Mouse (Mus musculus) kidney, postnatal 10 days (tissue): Measurements from ENCODE around the gene Tnik.

Source experiments
- DNase-seq: peaks from one replicate; pipeline ENCODE4 v3.0.0; 2021; ENCODE audit warnings: mixed read lengths

Gene Tnik

DNA sequence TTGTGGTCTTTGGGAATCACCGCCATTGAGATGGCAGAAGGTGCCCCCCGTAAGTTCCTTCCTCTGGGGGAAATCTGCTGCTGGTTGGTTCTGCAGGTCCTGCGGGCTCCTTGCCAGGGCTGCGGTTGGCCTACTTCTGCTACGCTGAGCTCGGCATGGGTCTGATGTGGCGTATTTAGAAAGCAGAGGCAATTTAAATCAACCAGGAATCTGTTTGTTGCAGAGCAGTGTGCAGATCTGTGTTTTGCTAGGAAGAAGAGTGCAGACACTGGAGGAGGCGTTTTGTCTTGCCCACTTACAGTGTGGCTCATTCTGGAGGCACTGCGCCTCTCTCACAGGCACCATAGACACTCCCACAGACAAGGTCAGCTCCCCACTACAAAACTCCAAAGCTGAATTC, 291.9 kb downstream of the Tnik start:
- no peak for DNase-seq

DNA sequence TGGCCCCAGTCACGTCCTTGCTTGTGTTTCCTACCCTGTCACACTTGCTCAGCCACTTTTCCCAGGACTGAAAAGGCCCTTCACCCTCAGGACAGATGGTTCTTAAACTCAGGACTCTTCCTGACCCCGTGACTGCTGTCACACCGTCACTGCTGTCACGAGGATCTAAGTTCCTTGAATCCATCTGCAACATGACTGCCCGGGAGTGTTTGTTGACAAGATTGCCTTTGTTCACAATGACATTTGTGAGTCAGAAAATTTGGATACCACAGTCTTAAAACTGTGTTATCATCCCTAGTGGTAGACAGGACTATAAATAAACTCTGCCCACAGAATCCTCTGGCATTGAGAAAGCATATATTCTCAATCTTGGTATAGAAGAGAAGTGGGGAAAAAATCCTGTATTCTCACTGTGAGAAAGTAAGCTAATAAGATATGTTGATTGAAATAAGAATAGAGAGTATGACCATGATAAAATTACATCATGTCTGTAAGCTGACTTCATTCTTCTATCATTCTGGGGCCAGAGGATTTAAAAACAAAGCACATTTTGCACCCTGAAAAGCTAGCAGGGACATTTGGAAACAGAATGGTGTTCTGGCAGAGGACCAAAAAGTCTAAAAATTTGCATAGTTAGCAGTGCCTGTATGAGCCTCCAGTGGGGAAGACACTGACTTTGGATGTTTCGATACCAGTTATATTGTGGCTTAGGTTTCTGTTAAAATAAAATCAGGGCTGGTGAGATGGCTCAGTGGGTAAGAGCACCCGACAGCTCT, 293.0 kb downstream of the Tnik start:
- no peak for DNase-seq

DNA sequence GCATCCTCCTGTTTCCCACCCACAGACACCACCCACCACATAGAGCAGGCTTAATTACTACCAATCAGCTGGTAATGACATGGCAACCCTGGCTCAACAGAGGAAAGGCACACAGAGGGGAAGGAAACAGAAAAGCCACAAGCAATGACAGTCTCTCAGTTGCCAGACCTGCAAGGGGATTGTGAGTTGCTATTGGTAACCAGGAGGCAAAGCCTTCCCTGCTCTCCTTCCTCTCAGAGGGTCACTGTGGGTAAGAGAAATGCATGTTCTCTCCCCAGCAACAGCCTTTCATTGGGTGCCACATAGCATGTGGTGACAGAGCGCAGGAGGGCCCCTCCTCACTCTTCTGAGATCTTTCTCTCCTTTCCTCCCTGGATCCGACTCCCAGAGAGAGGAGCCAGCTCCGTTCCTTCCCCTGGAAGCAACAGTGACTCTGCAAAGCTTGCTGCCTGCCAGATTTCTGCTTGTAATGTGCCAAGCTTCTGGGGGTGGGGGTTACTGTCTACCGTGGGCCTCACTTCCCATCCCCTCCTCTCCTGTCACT, 295.4 kb downstream of the Tnik start:
- DNase-seq: no peak

DNA sequence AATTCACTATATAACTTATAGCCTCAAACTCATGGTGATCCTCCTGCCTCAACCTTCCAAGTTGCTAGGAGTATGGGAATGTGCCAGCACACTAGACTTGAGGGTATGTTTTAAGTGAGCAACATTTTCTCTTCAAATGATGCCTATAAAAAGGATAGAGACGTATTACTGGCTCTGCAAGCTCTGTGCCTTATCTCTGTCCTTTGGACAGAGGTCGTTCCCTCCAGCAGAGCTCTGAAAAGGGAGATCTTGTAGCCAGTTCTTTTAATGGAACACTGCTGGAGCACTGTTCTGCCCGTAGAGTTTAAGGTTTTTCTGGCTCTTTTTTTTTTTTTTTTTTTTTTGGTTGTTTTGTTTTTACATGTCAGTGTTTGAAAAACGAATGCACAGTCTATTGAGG, 298.4 kb downstream of the Tnik start:
- no peak for DNase-seq

DNA sequence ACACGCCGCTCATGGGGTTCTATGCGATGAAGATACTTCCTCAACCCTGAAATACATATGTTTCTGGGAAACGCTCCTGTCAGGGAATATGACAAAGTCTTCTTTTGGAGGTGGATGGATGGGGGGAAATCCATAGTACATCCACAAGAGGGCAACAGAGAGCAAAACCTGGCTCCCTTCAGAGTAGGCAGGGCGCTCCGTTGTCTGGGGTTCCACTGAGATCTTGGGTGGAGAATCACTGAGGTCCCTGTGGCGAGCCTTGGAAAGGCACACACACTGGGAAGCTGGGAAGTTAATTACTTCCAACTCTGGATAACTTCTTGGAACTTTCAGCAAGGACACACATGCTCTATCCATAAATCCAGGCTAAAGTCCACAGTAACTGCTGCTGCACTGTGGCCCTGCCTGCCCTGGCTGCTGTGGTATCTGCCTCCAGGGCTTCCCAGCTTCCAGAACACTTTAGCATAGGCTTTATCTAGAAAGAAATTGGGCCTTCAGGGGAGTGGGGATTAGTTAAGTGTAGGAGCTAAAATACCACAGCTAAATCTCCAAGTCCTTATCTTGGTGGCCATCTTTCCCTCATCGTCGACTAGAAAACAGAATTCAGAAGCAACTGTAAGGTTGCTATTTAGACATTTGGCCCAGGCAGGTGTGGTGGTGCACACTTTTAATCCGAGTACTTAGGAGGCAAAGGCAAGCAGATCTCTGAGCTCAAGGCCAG, 299.8 kb downstream of the Tnik start:
- peak; percentile 46 for DNase-seq

DNA sequence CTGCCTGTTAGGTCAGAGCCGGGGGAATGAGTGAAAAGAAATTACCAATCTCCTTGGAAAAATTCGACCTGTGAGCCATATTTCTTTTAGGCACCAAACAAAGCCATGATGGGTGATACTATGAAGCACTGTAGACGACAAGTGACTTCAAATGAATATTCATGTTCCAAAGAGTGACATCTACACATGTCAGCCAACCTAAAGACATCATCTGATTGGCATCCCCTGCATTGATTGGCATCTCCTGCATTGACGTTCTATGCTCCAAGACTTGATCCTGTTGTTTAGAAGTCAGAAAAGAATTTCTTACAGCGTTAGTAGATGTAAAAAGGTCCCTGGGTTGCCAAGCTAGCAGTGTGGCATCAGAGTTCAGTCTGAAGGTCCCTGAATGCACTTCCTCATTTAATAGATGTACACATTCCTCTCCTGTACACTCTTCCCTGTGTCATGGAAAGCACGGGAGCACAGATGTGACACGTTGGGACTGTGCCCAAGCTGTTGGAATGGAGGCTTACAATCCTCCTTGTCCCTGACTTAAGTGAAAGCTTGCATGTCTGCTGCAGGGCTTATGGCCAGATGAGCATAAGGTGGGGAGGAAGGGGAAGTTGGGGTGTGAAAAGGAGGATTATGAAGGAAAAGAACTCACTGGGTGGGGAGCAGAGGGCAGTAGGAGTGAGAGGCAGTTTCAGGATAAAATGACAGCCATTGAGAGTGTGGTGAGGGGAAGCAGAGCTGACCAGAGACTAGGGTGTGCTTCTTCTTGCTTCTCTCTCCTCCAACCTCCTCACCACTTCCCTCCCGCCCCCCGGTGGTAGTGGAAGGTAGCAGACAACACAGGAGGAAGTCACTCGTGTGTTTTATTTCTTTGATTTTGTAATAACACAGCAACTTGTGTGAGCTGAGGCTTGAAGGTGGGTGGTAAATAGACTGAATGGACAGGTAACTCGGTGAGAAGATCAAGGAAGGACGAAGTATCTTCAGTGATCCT, 301.6 kb downstream of the Tnik start:
- DNase-seq: no peak

DNA sequence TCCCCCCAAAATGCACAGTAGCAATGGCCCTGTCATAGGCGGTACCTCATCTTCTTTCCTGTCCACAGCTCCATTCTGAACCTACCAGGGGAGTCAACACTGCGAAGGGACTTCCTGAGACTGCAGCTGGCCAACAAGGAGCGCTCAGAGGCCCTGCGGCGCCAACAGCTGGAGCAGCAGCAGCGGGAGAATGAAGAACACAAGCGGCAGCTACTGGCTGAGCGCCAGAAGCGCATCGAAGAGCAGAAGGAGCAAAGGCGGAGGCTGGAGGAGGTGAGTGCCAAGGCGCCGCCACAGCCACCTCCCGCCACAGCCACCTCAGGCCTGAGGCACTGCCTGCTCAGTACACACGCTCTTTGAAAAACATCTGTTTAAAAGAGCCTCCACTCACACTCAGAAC, 314.3 kb downstream of the Tnik start:
- DNase-seq: peak; percentile 68

DNA sequence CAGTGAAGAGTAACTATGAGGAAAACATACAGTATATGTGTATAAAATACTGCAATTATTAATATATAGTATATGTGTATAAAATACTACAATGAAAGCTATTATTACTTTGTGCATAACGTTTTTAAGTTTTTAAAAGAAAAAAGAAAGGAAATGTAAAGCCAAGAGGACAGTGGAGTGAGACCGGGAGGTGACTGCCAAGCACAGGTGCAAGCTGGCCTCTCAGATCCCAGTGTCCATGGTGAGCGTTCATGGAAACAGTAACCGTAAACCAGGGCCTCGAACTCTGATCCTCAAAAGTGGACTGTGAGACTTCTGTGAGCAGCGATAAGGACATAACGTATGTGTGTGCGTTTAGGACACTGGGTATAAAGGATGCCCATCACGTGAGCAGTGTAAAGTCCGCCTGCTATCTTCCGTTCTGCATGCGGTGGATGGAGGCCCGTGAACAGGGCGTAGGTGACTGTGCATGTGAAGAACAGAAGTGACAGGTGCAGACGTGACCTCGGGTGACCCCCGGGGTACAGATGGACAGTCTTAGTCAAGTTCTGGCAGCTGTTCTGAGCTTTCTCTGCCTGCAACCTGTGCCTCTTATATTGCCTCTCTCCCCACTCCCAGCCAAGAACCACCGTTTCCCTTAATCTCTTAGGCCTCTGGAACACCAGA, 316.1 kb downstream of the Tnik start:
- DNase-seq: no peak

DNA sequence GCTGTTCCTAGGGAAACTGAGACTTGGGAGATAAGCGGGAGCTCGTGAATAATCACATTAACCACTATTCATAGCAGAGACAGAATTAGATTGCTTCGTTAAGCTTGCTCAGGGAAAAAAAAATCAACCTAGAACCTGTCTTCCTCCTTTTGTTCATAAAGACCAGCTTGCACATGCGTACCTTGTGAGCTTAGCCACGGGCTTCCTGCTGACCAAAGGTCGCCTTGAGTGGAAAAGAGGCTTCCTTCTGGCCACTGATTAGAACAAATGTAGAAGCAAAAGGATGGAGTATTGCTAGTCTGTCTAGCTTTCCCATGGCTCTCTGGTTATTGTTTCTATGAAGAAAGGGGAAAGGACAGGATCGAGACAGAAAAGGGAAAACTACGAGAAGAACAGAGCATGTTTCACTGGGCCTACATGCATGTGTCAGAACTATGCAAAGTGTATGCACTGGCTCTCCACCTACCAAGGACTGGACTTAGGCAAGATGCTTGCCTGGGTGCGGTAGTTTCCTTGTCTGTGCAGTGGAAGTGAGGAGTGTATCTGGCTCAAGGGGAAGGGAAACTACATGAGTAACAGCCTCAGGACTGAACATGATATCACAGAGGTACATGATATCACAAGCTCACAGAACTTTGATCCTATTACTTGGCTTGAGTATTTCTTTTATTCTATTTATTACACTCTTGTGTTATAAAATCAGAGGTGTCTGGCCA, 322.9 kb downstream of the Tnik start:
- DNase-seq: no peak

DNA sequence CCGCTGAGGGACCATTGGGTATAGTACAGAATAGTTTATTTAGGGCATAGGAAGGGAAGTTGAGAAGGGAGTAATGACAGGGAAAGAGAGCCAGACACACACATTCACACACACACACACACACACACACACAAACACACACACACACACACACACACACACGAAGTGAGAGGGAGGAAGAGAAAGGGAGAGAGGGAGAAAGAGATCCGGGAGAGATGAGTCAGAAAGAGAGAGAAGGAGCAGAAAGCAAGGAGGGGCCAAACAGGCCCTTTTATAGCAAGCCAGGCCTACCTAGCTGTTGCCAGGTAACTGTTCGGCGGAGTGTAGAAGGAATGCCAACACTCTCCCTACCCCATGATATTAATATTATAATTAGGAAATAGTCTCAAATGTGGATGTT, 324.8 kb downstream of the Tnik start:
- no peak for DNase-seq

DNA sequence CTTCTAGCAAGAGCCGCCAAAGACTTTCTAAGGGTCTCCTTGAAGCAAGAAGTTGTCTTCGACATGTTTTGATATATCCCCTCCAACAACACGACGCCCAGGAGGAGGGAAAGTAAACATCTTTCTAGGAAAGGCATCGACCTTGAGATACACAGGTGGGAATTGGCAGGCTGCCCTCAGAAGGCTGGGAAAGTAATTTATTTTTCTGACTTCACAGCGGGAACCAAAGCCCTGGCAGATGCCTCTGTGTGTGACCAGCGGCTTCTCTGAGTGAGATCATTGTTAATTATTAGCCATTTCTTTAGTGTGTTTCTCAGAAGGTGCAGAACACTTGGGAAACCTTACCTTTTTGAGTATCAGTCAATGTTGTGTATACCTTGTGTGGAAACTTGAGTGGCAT, 328.3 kb downstream of the Tnik start:
- DNase-seq: peak; percentile 77

DNA sequence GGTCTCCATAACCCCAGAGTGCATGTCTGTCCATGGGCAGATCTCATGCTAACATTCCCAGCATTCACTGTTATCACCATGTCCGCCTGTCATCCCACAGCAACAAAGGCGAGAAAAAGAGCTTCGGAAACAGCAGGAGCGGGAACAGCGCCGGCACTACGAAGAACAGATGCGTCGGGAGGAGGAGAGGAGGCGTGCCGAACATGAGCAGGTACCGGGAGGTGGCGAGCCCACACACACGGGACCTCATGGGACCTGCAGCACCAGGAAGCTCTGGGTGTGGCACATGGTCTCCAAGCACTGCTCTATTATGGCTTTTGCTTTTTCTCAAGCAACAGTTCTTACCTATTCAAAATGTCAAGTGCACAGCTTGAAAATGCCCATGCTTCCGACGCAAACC, 330.9 kb downstream of the Tnik start:
- no peak for DNase-seq

DNA sequence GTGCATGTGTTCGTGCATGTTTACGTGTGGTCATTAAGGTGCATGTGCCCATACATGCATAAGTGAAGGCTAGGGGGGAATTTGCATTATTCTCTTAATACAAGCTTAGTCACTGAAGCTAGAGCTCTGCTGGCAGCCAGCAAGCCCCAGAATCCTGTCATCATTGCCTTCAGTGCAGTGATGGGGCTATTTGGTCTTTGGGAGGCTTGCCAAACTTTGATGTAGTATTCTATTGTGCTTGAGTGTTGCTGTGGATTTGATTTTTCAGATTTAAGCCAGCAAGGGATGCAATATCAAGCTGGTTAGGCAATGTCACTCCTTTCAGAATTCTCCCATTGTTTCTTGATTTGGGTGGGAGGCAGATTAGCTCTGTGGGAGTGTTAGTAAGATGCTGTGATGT, 336.5 kb downstream of the Tnik start:
- no peak for DNase-seq

DNA sequence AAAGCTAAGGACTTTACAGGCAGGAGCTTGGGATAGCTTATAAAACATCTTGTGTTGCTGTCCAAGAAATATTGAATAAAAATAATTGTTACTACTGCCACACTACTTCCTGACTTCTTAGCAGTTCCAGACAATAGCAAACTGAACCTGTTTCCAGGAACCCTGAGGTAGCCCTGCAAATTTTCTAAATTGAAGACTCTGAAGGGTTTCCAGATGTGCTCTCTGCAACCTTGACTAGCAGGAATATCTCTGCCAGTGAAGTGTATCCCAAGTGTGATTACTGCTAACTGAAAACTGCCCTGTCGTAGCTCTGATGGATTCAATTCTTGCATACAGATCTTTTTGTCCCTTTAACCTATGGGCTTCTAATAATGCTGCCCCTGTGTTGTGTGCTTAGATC, 343.7 kb downstream of the Tnik start:
- DNase-seq: no peak

DNA sequence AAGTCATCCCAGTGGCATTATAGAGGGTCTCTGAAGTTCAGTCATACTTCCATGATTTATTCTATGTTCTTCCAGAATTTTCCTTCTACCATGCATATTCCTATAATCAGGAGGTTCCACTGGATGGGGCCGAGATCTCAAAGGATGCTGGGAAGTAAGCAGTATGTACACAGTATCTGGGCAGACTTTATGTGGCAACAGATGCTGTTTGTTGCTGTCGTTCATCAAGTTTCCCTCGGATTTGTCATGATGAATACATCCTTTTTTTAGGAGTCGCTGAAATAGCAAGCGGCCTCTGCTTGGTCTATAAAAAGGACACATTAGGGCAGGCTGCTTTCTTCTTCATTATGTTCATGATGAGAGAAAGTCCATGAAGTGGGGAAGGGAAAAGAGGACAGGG, 349.3 kb downstream of the Tnik start:
- no peak for DNase-seq

DNA sequence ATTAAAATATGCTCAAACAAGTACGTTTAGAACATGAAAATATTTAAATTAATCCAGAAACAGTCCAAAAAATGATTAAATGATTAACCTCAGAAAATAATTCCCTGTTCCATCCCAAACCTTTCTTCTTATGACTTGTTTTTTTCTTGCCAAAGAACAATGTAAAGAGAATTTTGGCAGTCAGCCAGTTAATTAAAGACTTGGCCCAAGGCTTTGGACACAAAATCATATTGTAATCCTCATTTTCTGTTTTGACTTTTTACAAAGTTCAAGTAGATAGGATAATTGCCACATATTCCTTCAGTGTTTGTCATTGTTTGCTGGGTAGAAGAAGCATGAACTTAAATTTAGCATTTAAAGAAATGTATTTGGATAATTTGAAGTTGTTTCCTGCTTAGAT, 353.4 kb downstream of the Tnik start:
- no peak for DNase-seq

DNA sequence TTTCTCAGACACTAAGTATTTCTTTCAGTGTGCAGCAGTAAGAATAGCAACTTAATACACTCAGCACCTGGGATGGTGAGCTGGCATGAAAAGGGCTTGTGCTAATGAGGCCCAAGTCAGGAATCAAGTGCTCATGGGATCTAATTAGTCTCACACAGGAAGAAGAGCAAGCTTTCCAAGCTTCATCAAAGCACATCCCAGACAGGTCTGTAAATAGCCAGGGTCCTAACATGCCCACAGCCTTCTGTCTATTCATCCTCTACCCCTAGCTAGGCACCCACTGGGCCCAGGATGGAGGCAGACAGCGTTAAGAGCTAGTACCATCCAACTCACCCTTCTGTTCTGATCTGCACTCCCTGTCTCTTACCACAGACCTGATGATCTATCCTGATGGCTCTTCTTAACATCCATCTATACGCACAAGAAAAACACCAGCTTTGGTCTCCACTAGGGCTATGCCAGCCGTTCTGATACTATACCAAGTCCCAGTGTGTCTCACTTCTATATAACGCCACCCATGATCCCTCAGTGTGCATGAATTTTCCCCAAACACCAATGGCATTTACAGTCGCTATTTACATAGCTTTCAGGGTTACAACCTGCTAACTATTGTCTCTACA, 354.1 kb downstream of the Tnik start:
- no peak for DNase-seq

DNA sequence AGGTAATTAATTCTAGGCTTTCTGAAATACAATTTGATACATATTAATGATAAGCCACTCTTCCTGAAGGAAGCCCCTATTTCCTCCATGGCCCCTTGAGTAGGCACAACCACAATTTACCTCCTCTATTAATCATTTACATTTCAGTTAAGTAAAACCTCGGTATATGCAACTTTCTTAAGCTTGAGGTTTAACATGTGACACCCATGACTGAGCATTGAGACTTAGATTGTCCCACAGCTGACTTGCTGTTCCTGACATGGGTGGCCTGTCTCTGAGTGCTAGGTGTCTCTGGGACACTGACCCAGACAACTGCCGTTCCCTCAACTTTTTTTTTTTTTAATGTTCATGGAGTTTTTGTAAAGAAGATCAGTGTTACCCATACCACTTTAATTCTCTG, 358.8 kb downstream of the Tnik start:
- DNase-seq: no peak

DNA sequence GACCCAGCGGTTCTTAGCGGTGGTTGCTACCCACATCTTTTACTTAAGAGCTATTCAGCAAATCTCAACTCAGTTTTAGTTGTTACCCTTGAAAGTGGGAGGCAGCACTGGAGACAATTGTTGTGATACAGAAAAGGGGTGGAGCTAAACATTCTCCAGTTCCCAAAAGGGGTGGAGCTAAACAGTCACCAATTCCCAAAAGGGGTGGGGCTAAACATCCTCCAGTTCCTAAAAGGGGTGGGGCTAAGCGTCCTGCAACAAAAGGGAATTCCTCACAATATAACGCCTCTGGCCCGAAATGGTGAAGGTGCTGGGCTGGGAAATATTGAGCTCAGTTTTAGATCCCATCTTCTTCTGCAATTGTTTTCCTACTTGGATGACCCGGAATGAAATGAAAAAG, 363.8 kb downstream of the Tnik start:
- no peak for DNase-seq

DNA sequence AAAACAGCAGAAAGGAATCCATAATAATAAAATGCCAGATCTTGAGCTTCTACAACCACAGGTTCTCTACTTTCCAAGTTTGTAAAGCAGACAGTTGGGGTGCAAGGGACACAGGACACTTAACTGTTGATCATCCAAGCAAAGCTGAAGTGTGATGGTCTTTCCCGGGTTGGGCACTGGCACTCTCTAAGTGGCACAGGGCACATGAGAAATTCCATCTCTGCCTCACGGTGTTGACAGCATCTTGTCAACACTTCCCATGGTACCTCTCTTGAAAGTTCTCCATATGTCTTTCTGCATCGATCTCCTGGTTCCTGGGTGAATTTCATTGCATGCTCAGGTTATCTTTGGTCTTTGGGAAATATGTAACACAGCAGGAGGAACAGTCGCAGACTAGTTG, 373.8 kb downstream of the Tnik start:
- DNase-seq: no peak

DNA sequence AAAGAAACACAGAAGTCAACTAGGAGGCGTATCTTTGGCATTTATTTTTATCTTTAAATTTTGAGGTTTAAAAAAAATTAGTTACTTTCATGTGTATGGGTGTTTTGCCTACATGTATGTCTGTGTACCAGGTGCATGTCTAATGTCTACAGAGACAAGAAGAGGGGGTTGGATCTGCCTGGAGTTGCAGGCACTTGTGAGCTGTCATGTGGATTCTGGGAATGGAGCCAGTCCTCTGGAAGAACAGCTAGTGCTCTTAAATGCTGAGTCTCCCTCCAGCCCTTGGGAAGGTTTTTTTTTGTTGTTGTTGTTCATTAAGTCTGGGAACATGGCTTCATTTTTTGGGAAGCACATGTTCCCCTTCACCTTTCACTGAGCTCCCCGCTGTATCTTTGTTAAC, 375.9 kb downstream of the Tnik start:
- DNase-seq: peak; percentile 10
